Mouse (Mus musculus) heart, postnatal 0 days (tissue): ENCODE measurements at regions not wholly inside any gene's neighbourhood (a gene's known extent, or its start where the extent isn't known, plus 50 kb on each side); places are given as distances from the start of the nearest gene placed in this dataset.

Experiments
- CTCF ChIP-seq: IDR thresholded peaks from 2 replicates; pipeline ENCODE4 v1.5.1; 2016; ENCODE audit warnings: antibody characterized with exemption, control low read depth, low read depth
- EP300 ChIP-seq: IDR thresholded peaks from 2 replicates; pipeline ENCODE4 v1.6.1; 2016; ENCODE audit warnings: antibody characterized with exemption, low read depth

DNA sequence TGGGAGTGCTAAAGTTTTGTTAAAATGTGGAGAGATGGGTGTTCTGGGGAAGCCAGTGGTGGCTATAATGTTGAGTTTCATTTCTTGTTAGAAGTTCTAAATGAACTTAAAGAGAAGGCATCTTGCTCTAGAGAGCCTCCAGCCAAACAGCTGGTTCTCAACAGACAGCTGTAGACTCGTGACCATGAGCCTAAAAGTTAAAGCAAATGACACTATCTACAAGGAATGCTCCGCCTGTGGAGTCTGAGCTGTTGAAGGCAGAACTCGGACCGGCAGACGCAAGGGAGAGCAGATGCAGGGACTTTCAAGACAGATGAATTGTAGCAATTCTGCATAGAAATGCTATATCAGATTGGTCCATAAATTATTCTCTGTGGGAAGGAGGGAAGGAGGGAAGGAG is 114.1 kb upstream of the Fn1 start:
- TF ChIP-seq CTCF: no peak
- no peak for TF ChIP-seq EP300
